Mouse (Mus musculus): ENCODE measurements at regions not wholly inside any gene's neighbourhood (a gene's known extent, or its start where the extent isn't known, plus 50 kb on each side); places are given as distances from the start of the nearest gene placed in this dataset.

GRCm38 (mm10) chr19:54836451-54836850, 290.6 kb downstream of the Gpam start:
- no peak for TF ChIP-seq CTCF (conservative IDR thresholded peaks at IDR 0.05; ENCODE audit: low read length)
- TF ChIP-seq NANOG (IDR thresholded peaks at IDR 0.05; ENCODE audit: borderline replicate concordance, low read length), result no peak
- no peak for TF ChIP-seq POU5F1 (IDR thresholded peaks at IDR 0.05; ENCODE audit: borderline replicate concordance, low read length)

Measured in E14TG2a.4 (cell line).